Mouse (Mus musculus): Measurements from ENCODE around the gene Adgrg6.

DNA sequence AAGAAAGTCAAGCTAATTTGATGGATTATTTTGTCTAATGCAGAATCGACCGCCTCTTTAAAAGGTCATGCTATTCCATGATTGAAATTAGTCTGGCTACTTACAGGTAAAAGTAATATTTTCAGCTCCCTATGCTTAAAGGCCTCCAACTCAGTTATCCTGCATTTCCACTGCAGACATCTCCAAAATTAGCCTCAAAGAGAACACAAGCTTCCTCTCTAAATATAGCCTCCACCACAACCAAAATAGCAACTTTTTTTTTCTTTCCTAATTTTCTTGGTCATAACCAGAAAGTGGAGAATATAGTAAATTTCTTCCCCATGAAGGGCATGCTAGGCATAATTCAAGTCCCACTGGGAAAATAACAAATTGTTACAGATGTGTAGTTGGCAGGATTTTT, 182.2 kb downstream of the Adgrg6 start:
- TF ChIP-seq EP300 (IDR thresholded peaks at IDR 0.05; ENCODE audit: insufficient read depth, low read depth, low read length) (no peak), CTCF (IDR thresholded peaks at IDR 0.05) (no peak), POLR2A (IDR thresholded peaks at IDR 0.05; ENCODE audit: insufficient read depth, low read depth, low read length) (no peak)
